Mouse (Mus musculus): ENCODE measurements around the gene Cfap44. TPM values are rescaled to one million over a fixed set of nuclear protein-coding genes. Genes with fewer than 3 reads are reported as not detected.

Gene Cfap44
- 0.28 and 0.47 TPM in 2 replicates for polyA plus RNA-seq (2015; fragmentation: Nextera tagmentation; extraction: Ambion mirVana)

DNA sequence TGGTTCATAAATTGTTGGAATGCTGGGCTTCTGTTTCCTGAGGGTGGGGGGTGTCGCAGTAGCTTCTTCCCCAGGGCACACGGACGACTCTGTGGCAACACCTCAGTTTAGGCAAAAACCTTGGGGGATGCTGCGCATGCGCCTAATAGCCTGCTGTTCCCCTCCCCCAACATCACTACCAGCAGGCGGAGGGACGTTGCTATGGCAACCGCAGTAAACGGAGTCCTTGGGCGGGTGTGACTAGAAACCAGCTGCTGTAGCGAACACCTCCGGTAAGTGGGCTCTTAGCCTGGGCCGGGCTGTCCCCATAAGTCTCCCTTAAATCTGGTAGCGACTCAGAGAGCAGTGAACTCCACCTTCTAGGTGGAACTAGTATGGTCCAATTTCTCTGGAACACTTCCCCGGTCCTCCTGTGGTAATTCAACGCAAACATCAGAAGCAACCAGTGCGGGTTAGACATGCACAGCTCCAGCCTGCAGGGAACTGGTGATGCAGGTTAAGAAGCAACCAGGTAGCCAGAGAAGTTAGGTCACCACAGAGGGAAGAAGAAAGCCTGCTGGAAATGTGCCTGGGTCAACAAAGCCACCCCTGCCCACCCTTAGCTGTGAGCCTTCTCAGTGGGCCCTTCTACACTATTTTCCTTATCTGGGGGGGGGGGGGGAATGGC is at the start of gene Cfap44:
Gene Cfap44 (plus strand): TSS at position 220 of the 667 bp plus-strand sequence.

DNA sequence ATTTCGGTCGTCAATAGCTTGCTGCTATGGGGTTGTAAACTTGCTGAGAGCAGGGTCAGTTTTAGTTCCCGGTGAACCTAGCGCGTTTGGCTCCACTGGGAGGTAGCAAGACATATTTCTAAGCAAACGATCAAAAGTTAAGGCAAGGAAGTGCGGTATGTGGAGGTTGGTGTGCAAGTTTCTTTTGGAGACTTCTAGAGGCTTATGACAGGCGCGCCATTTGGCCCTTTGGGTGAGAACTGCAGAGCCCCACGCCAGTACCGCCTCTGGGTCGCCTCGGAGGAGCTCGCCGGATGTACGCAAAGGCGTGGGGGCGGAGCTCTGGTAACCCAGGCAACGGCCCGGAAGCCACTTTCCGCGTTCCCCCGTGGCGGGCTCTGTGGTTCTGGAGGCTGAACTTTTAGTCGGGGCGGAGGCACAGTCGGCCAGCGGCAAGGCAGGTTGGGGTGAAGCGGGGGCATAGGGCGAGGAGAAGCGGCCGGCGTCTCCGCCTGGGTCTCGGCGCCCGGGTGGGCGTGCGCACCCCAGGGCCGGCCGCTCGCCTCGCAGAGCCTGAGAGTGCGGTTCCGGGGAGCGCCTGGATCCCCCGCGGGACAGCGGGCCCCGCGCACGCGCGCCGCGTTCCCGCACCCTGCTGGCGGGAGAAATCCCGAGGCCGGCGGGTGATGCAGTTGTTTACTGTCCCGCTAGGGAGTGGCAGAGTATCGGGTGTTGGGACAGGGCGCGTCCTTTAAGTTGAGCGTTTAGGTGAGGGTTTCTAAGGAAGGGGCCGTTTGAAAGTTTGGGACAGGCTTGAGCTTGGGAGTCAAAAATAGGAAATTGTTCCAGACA is 47.3 kb upstream of the Cfap44 start, which contains the start of gene Spice1:
Gene Spice1 (plus strand): TSS at position 51 of the 831 bp plus-strand sequence.

Other genes starting within 250 kb of the Cfap44 start
- gene Usf3, start 221.6 kb upstream of the Cfap44 start, polyA plus RNA-seq (2015; fragmentation: Nextera tagmentation; extraction: Ambion mirVana): 1.3 TPM in 2 replicates
- gene Sidt1, start 61.6 kb upstream of the Cfap44 start, polyA plus RNA-seq (2015; fragmentation: Nextera tagmentation; extraction: Ambion mirVana): 8.2 and 8.5 TPM in 2 replicates
- gene Spice1, start 47.7 kb upstream of the Cfap44 start, polyA plus RNA-seq (2015; fragmentation: Nextera tagmentation; extraction: Ambion mirVana): 9.3 and 11.9 TPM in 2 replicates
- 19.1 and 23.6 TPM in 2 replicates for gene Boc, start 164.1 kb downstream of the Cfap44 start, polyA plus RNA-seq (2015; fragmentation: Nextera tagmentation; extraction: Ambion mirVana)